Mouse (Mus musculus): ENCODE results near the gene Naa25. TPM values are rescaled to one million over a fixed set of nuclear protein-coding genes. Genes with fewer than 3 reads are reported as not detected.
"Not testable (repeated sequence)": the region's sequence is repeated elsewhere in the genome, so short reads cannot be mapped to it uniquely, and the experiment has no call there.

Gene Naa25
- polyA plus RNA-seq, 1 experiment from 2014 or later: 38.0 TPM

GRCm38 (mm10) chr5:121376972-121377371 lies 20.8 kb upstream of the Naa25 start:
- H3K27me3 ChIP-seq (replicated peaks; ENCODE audit: control insufficient read depth, insufficient read depth, low read length); H3K4me3 ChIP-seq (ENCODE audit: low read depth, low read length); H3K4me1 ChIP-seq (ENCODE audit: control insufficient read depth, insufficient read depth, low read length); H3K27ac ChIP-seq (replicated peaks; ENCODE audit: low read depth, low read length); H3K9ac ChIP-seq (ENCODE audit: low read depth, low read length); H3K4me2 ChIP-seq (ENCODE audit: low read depth, low read length); ATAC-seq (ENCODE audit: low read depth); H3K9me3 ChIP-seq (ENCODE audit: control insufficient read depth, low read length): not testable (repeated sequence)
- peaks cover 90% of the 10 kb centered on the region for H3K36me3 ChIP-seq (ENCODE audit: control insufficient read depth, insufficient read depth, low read length)
- WGBS: 67% methylated on average over 5 of the region's 5 CpGs
- peak; percentile 56 for DNase-seq (ENCODE audit: low spot score)

GRCm38 (mm10) chr5:121378678-121379256 lies 19.0 kb upstream of the Naa25 start:
- ATAC-seq (ENCODE audit: low read depth): no peak
- no peak overlapping the region for H3K4me3 ChIP-seq (ENCODE audit: low read depth, low read length)
- H3K36me3 ChIP-seq (ENCODE audit: control insufficient read depth, insufficient read depth, low read length): peaks cover 80% of the 10 kb centered on the region
- WGBS: 92% methylated on average over 13 of the region's 13 CpGs
- no peak overlapping the region for H3K4me2 ChIP-seq (ENCODE audit: low read depth, low read length)
- DNase-seq (ENCODE audit: low spot score): no peak
- no peaks in the 10 kb centered on the region for H3K4me1 ChIP-seq (ENCODE audit: control insufficient read depth, insufficient read depth, low read length)
- no peak overlapping the region for H3K9ac ChIP-seq (ENCODE audit: low read depth, low read length)
- peaks cover 3% of the 10 kb centered on the region; the same call in 1 of the 2 replicates for H3K9me3 ChIP-seq (ENCODE audit: control insufficient read depth, low read length)
- H3K27ac ChIP-seq (replicated peaks; ENCODE audit: low read depth, low read length): no peak overlapping the region
- no peaks in the 10 kb centered on the region for H3K27me3 ChIP-seq (replicated peaks; ENCODE audit: control insufficient read depth, insufficient read depth, low read length)

- H3K9me3 ChIP-seq (ENCODE audit: control insufficient read depth, low read length): peaks cover 3% of the 10 kb centered on the region; the same call in 1 of the 2 replicates
- no peak overlapping the region for H3K4me3 ChIP-seq (ENCODE audit: low read depth, low read length)
- 90% methylated on average over 2 of the region's 2 CpGs for WGBS
- H3K9ac ChIP-seq (ENCODE audit: low read depth, low read length): no peak overlapping the region
- peaks cover 6% of the 10 kb centered on the region for H3K4me1 ChIP-seq (ENCODE audit: control insufficient read depth, insufficient read depth, low read length)
- peaks cover 63% of the 10 kb centered on the region for H3K36me3 ChIP-seq (ENCODE audit: control insufficient read depth, insufficient read depth, low read length)
- no peak overlapping the region for H3K27ac ChIP-seq (replicated peaks; ENCODE audit: low read depth, low read length)
- no peak overlapping the region for H3K4me2 ChIP-seq (ENCODE audit: low read depth, low read length)
- DNase-seq (ENCODE audit: low spot score) (no peak), ATAC-seq (ENCODE audit: low read depth) (no peak)
- H3K27me3 ChIP-seq (replicated peaks; ENCODE audit: control insufficient read depth, insufficient read depth, low read length): no peaks in the 10 kb centered on the region
Observed at GRCm38 (mm10) chr5:121380692-121381091, 17.0 kb upstream of the Naa25 start.

GRCm38 (mm10) chr5:121383857-121384756 lies 13.6 kb upstream of the Naa25 start:
- DNase-seq (ENCODE audit: low spot score): no peak
- peak overlapping the region; percentile 77 for H3K4me3 ChIP-seq (ENCODE audit: low read depth, low read length)
- peaks cover 35% of the 10 kb centered on the region for H3K36me3 ChIP-seq (ENCODE audit: control insufficient read depth, insufficient read depth, low read length)
- H3K9ac ChIP-seq (ENCODE audit: low read depth, low read length): peak overlapping the region; percentile 85
- no peak for ATAC-seq (ENCODE audit: low read depth)
- H3K27ac ChIP-seq (replicated peaks; ENCODE audit: low read depth, low read length): no peak overlapping the region
- H3K9me3 ChIP-seq (ENCODE audit: control insufficient read depth, low read length): peaks cover 3% of the 10 kb centered on the region; the same call in 1 of the 2 replicates
- WGBS: 52% methylated on average over 10 of the region's 10 CpGs
- H3K4me1 ChIP-seq (ENCODE audit: control insufficient read depth, insufficient read depth, low read length): peaks cover 6% of the 10 kb centered on the region
- peak overlapping the region; percentile 58 for H3K4me2 ChIP-seq (ENCODE audit: low read depth, low read length)
- no peaks in the 10 kb centered on the region for H3K27me3 ChIP-seq (replicated peaks; ENCODE audit: control insufficient read depth, insufficient read depth, low read length)

- H3K36me3 ChIP-seq (ENCODE audit: control insufficient read depth, insufficient read depth, low read length): peaks cover 28% of the 10 kb centered on the region
- H3K9me3 ChIP-seq (ENCODE audit: control insufficient read depth, low read length): peaks cover 3% of the 10 kb centered on the region; the same call in 1 of the 2 replicates
- DNase-seq (ENCODE audit: low spot score) (peak; percentile 53), ATAC-seq (ENCODE audit: low read depth) (peak; percentile 68)
- H3K27ac ChIP-seq (replicated peaks; ENCODE audit: low read depth, low read length): peak overlapping the region; percentile 87
- peak overlapping the region; percentile 85 for H3K9ac ChIP-seq (ENCODE audit: low read depth, low read length)
- H3K27me3 ChIP-seq (replicated peaks; ENCODE audit: control insufficient read depth, insufficient read depth, low read length): no peaks in the 10 kb centered on the region
- peak overlapping the region; percentile 77 for H3K4me3 ChIP-seq (ENCODE audit: low read depth, low read length)
- H3K4me2 ChIP-seq (ENCODE audit: low read depth, low read length): peak overlapping the region; percentile 58
- WGBS: 4% methylated on average over 25 of the region's 47 CpGs
- peaks cover 6% of the 10 kb centered on the region for H3K4me1 ChIP-seq (ENCODE audit: control insufficient read depth, insufficient read depth, low read length)
Observed at GRCm38 (mm10) chr5:121384757-121385460, 12.8 kb upstream of the Naa25 start.

- Histone ChIP-seq H3K36me3 (ENCODE audit: control insufficient read depth, insufficient read depth, low read length) (peaks cover 21% of the 10 kb centered on the region), H3K27ac (replicated peaks; ENCODE audit: low read depth, low read length) (peak within 1 kb of the TSS; percentile 87), H3K4me3 (ENCODE audit: low read depth, low read length) (peak within 1 kb of the TSS; percentile 77), H3K4me1 (ENCODE audit: control insufficient read depth, insufficient read depth, low read length) (peaks cover 6% of the 10 kb centered on the region), H3K9me3 (ENCODE audit: control insufficient read depth, low read length) (peaks cover 3% of the 10 kb centered on the region; the same call in 1 of the 2 replicates), H3K4me2 (ENCODE audit: low read depth, low read length) (peak within 1 kb of the TSS; percentile 58), H3K27me3 (replicated peaks; ENCODE audit: control insufficient read depth, insufficient read depth, low read length) (no peaks in the 10 kb centered on the region), H3K9ac (ENCODE audit: low read depth, low read length) (peak within 1 kb of the TSS; percentile 85)
- WGBS: 0% methylated on average over 16 of the region's 45 CpGs
- ATAC-seq (ENCODE audit: low read depth) (peak; percentile 97), DNase-seq (ENCODE audit: low spot score) (peak; percentile 97)
Observed at GRCm38 (mm10) chr5:121385461-121386119, 12.1 kb upstream of the Naa25 start, which contains the start of gene Trafd1. Gene Trafd1 (minus strand): TSS chr5:121385632.

GRCm38 (mm10) chr5:121386120-121386909 lies 11.4 kb upstream of the Naa25 start:
- Histone ChIP-seq H3K4me1 (ENCODE audit: control insufficient read depth, insufficient read depth, low read length) (peaks cover 6% of the 10 kb centered on the region), H3K27me3 (replicated peaks; ENCODE audit: control insufficient read depth, insufficient read depth, low read length) (no peaks in the 10 kb centered on the region), H3K4me3 (ENCODE audit: low read depth, low read length) (peak overlapping the region; percentile 77), H3K9me3 (ENCODE audit: control insufficient read depth, low read length) (no peaks in the 10 kb centered on the region), H3K36me3 (ENCODE audit: control insufficient read depth, insufficient read depth, low read length) (peaks cover 14% of the 10 kb centered on the region), H3K27ac (replicated peaks; ENCODE audit: low read depth, low read length) (no peak overlapping the region), H3K4me2 (ENCODE audit: low read depth, low read length) (peak overlapping the region; percentile 58), H3K9ac (ENCODE audit: low read depth, low read length) (peak overlapping the region; percentile 85; the same call in 1 of the 2 replicates)
- DNase-seq (ENCODE audit: low spot score) (no peak), ATAC-seq (ENCODE audit: low read depth) (no peak)
- WGBS: 32% methylated on average over 22 of the region's 22 CpGs
